Mouse (Mus musculus) megakaryocyte, embryonic 14.5 days (primary cell): Measurements from ENCODE around the gene Gm5065. TPM values are rescaled to one million over a fixed set of nuclear protein-coding genes. Genes with fewer than 3 reads are reported as not detected.

Source experiments
- H3K27me3 ChIP-seq: replicated peaks from 2 replicates; pipeline ENCODE3; 2012; ENCODE audit warnings: inconsistent platforms
- H3K36me3 ChIP-seq: replicated peaks from 2 replicates; pipeline ENCODE3; 2012; ENCODE audit warnings: low read length, inconsistent platforms, mixed read lengths
- H3K4me1 ChIP-seq: 2 replicates; pipeline ENCODE4 v1.6.1; 2012; ENCODE audit warnings: inconsistent platforms
- H3K4me3 ChIP-seq: replicated peaks from 2 replicates; pipeline ENCODE3; 2012; ENCODE audit warnings: moderate library complexity, mild to moderate bottlenecking, inconsistent platforms
- H3K9me3 ChIP-seq: 2 replicates; pipeline ENCODE4 v1.6.1; 2012; ENCODE audit warnings: inconsistent platforms
- FLI1 ChIP-seq: IDR thresholded peaks from 2 replicates; pipeline ENCODE4 v1.6.1; 2012; ENCODE audit warnings: low read length, inconsistent platforms, mixed read lengths
- GATA1 ChIP-seq: IDR thresholded peaks from 3 replicates; pipeline ENCODE4 v1.6.1; 2012; ENCODE audit warnings: mixed read lengths, low read length, inconsistent platforms, borderline replicate concordance
- polyA plus RNA-seq: library from polyadenylated mRNA; stranded (reverse); fragments of >175 nt; gene quantifications from 2 replicates; pipeline ENCODE4 v1.2.3, GENCODE M21; 2012; ENCODE audit warnings: low replicate concordance; ENCODE audit not compliant: insufficient read depth

The Gm5065 gene
- not detected in 2 replicates for polyA plus RNA-seq

- Histone ChIP-seq H3K36me3 (no peaks in the 10 kb centered on the region), H3K4me1 (no peaks in the 10 kb centered on the region), H3K4me3 (no peak within 1 kb of the TSS), H3K9me3 (peaks cover 4% of the 10 kb centered on the region; the same call in 1 of the 2 replicates), H3K27me3 (no peaks in the 10 kb centered on the region)
- no peak for TF ChIP-seq FLI1
- no peak for TF ChIP-seq GATA1
These were observed at the start of gene Gm5065 for GRCm38 (mm10) chr7:5350237-5350636. Gm5065 (plus strand) TSS chr7:5350537.

GRCm38 (mm10) chr7:5327511-5327910 lies 22.8 kb upstream of the Gm5065 start:
- H3K9me3 ChIP-seq: no peaks in the 10 kb centered on the region

DNA sequence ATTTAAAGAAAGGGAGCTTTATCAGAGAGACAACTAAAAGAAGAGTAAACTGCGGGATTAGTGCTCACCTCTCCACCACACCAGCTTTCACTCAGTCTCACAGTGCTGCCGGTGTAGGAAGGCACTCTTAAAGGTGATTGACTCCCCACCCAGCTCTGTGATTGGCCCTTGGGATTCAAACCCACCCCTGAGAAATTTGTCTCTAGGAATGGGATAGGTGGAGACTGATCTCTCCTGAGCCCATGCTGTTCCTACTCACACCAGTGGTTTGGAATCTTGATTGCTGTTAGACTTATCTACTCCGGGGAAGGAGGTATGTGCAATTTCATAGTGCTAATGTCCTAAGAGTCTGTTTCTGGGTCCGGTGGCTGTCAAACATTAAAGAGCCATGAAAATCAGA lies 598 bp downstream of the Gm5065 start, which contains the start of gene Nlrp2:
Gene Nlrp2, minus strand, starts transcription at position 101 of the 400 bp plus-strand sequence.
- Histone ChIP-seq H3K4me1 (no peaks in the 10 kb centered on the region), H3K27me3 (no peaks in the 10 kb centered on the region), H3K9me3 (peaks cover 9% of the 10 kb centered on the region; the same call in 1 of the 2 replicates), H3K36me3 (no peaks in the 10 kb centered on the region), H3K4me3 (no peak within 1 kb of the TSS)
- no peak for TF ChIP-seq GATA1
- no peak for TF ChIP-seq FLI1

More at GRCm38 (mm10) chr7:5327511-5327910, 22.8 kb upstream of the Gm5065 start:
- H3K36me3 ChIP-seq: no peaks in the 10 kb centered on the region
- H3K4me3 ChIP-seq: no peak overlapping the region
- H3K4me1 ChIP-seq: no peaks in the 10 kb centered on the region
- TF ChIP-seq GATA1 (no peak), FLI1 (no peak)
- H3K27me3 ChIP-seq: no peaks in the 10 kb centered on the region

DNA sequence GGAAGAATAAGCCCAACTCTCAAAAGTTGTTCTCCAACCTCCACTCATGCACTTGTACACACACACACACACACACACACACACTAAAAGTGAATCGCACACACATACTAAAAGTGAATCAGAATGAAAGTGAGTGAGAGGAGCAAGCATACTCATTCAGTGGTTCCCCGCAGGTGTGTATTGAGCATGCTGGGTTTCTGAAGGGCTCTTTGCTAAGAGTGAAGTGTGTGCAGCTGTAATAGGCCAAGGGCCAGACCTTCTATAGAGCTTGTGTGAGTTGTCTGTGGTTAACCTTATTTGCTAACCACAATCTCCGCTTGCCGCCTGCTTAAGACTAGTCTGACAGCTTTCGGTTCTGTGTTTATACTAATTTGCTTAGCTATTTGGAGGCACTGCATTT lies 13.3 kb downstream of the Gm5065 start:
- TF ChIP-seq GATA1: no peak
- TF ChIP-seq FLI1: no peak
- Histone ChIP-seq H3K4me3 (no peak overlapping the region), H3K9me3 (peaks cover 20% of the 10 kb centered on the region; the same call in 1 of the 2 replicates), H3K4me1 (no peaks in the 10 kb centered on the region), H3K27me3 (no peaks in the 10 kb centered on the region), H3K36me3 (no peaks in the 10 kb centered on the region)

DNA sequence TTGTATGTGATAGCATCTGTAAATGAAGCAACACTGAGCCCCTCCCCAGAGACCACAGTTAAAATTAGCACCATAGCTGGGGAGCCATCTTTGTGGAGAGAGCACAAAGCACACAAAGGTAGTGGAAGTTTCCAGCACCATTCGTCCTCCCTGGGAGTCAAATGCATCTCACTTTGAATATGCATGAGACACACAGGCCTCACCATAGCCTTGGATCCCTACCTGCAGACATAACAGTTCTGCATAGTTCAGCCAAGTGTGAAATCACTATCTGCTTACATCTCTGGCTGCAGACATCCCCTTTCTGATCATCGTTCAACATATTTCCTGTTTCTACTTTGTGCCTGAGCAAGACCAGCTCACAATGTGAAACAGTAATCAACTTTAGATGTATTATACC lies 16.4 kb downstream of the Gm5065 start:
- no peak for TF ChIP-seq GATA1
- no peak for TF ChIP-seq FLI1
- no peaks in the 10 kb centered on the region for H3K27me3 ChIP-seq
- H3K9me3 ChIP-seq: peaks cover 20% of the 10 kb centered on the region; the same call in 1 of the 2 replicates
- H3K4me1 ChIP-seq: no peaks in the 10 kb centered on the region
- H3K36me3 ChIP-seq: no peaks in the 10 kb centered on the region
- no peak overlapping the region for H3K4me3 ChIP-seq

DNA sequence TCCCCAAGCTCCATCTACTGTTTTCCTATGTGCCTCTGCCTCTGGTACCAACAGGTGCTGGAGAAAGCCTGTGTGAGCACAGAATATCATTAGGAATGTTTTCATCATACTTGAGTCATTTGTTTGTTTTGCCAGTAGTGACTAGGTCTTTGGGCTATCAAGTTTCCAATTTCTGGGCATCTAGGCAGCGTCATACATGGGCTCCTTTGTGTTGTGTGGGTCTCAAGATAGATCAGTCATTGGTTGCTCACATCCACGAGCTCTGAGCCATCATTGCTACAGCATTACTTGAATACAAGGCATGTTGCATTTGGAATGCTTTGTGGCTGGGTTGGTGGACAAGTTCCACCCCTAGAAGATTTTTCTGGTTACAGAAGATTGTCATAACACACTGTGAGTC lies 55.9 kb downstream of the Gm5065 start:
- H3K36me3 ChIP-seq: no peaks in the 10 kb centered on the region
- no peaks in the 10 kb centered on the region for H3K4me1 ChIP-seq
- TF ChIP-seq GATA1 (no peak), FLI1 (no peak)
- 0 out of 2 replicates have a peak, but pooled peaks cover 3% of the 10 kb centered on the region for H3K9me3 ChIP-seq
- H3K27me3 ChIP-seq: no peaks in the 10 kb centered on the region
- H3K4me3 ChIP-seq: no peak overlapping the region

Other genes with a start within 250 kb of the Gm5065 start
- not detected in 2 replicates for gene Rfpl4, start 233.6 kb upstream of the Gm5065 start, polyA plus RNA-seq
- not detected in 2 replicates for gene Rasl2-9, start 224.6 kb upstream of the Gm5065 start, polyA plus RNA-seq
- gene Vmn1r55, start 200.9 kb upstream of the Gm5065 start, polyA plus RNA-seq: not detected in 2 replicates
- not detected in 2 replicates for gene Vmn1r56, start 153.8 kb upstream of the Gm5065 start, polyA plus RNA-seq
- not detected in 2 replicates for gene Vmn1r57, start 132.0 kb upstream of the Gm5065 start, polyA plus RNA-seq
- not detected in 2 replicates for gene Nlrp2, start 498 bp downstream of the Gm5065 start, polyA plus RNA-seq
- gene Vmn1r58, start 62.9 kb downstream of the Gm5065 start, polyA plus RNA-seq: 0.31 TPM in 1 of 2 replicates, not detected in the other
- gene Vmn1r59, start 106.2 kb downstream of the Gm5065 start, polyA plus RNA-seq: not detected in 2 replicates
- 0.65 TPM in 1 of 2 replicates, not detected in the other for gene Vmn2r28, start 143.4 kb downstream of the Gm5065 start, polyA plus RNA-seq
- not detected in 2 replicates for gene Vmn1r60, start 196.8 kb downstream of the Gm5065 start, polyA plus RNA-seq